Mouse (Mus musculus) erythroblast, embryonic 14.5 days (primary cell): ENCODE results near the gene Tiprl.

ENCODE experiments used
- GATA1 ChIP-seq: IDR thresholded peaks from 2 replicates; pipeline ENCODE4 v1.6.1; 2012; ENCODE audit warnings: low read length, inconsistent platforms, mixed read lengths
- TAL1 ChIP-seq: IDR thresholded peaks from 3 replicates; pipeline ENCODE4 v1.6.1; 2012; ENCODE audit warnings: low read length, inconsistent platforms, mixed read lengths

GRCm38 (mm10) chr1:165191611-165192010 lies 45.2 kb downstream of the Tiprl start:
- TF ChIP-seq TAL1 (no peak), GATA1 (no peak)
